In the genomic region with DNA sequence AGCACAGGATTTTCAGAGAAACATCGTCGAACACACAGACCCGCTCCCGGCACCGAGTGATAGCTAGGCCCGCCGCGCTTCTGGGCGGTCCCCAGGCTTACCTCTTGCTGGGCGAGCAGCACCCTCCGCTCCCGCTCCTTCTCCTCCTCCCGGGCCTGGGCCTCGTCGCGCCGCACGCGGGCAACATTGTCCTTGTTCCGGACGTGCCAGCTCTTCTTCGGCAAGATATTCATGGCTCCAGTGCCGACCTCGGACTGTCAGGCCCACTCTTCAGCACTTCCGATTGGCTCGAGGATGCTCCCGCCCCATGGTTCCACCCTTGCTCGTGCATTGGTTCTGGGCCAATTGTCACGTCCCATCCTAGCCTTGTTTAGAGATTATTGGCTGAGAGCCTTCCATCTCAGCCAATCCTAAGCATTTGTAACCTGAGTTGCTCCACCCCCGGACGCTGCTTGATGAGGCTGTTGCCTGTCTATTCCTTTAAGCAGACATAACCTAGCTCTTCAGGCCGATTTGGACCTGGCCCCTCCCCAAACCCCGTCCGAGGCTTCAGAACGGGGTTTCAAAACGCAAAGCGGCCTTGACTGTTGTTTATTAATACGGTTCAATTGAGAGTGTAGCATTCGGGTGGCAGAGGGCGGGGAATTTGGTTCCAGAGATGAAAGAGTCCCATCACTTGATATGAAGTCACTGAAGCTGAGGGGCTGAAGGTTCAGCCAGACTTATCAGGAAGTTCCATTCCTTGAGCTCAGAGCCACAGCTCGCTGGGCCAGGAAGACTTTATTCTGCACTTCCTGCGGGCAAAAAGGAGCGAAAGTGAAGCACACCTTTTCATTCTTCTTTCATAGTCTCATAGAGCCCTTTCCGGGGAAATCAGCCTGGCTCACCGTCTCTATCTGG, we compare ENCODE assay signal across 8 mouse cellular contexts. TPM values are rescaled to one million over a fixed set of nuclear protein-coding genes. Genes with fewer than 3 reads are reported as not detected.
DNase-seq lines count a peak whose midpoint lies in the region; ATAC-seq lines count a peak whose summit lies in the region.

A gene (minus strand): TSS at position 626 of the 900 bp plus-strand sequence.

- peak within 1 kb of the TSS; percentile 82 for H3K27ac ChIP-seq in hindbrain, embryonic 14.5 days

- WGBS in hindbrain, embryonic 14.5 days: 4% methylated on average over 45 of the region's 45 CpGs

- peak; percentile 99 for ATAC-seq in hindbrain, embryonic 14.5 days (ENCODE audit: low FRiP score)

- peaks cover 28% of the 10 kb centered on the region for H3K36me3 ChIP-seq in hindbrain, embryonic 14.5 days (replicated peaks; ENCODE audit: control insufficient read depth, insufficient read depth)

- peak within 1 kb of the TSS; percentile 61 for H3K4me3 ChIP-seq in hindbrain, embryonic 14.5 days (replicated peaks; ENCODE audit: low read length)

- no peaks in the 10 kb centered on the region for H3K27me3 ChIP-seq in hindbrain, embryonic 14.5 days (ENCODE audit: control insufficient read depth, insufficient read depth, low read length)

- H3K9ac ChIP-seq in hindbrain, embryonic 14.5 days: peak within 1 kb of the TSS; percentile 70

- DNase-seq in R1 (ENCODE audit: low read depth, low spot score): peak; percentile 99
- DNase-seq in cerebellum, postnatal 25 days: peak; percentile 95 to 96
- DNase-seq in frontal cortex, postnatal 25 days (ENCODE audit: low spot score in 2 of 2): peak; percentile 92 to 95
- peak; percentile 97 for DNase-seq in hindbrain, embryonic 14.5 days (ENCODE audit: low spot score)
- DNase-seq in layer of hippocampus, postnatal 36 days: peak; percentile 96 to 97
- DNase-seq in lung, postnatal 36 days: peak; percentile 99
- peak; percentile 99 for DNase-seq in retina, postnatal 1 day
- peak; percentile 89 to 96 for DNase-seq in urinary bladder, adult 18-20 months (ENCODE audit: low spot score in 2 of 2)

- no peaks in the 10 kb centered on the region for H3K9me3 ChIP-seq in hindbrain, embryonic 14.5 days (ENCODE audit: control insufficient read depth, low read length)

- peak within 1 kb of the TSS; percentile 69 for H3K4me2 ChIP-seq in hindbrain, embryonic 14.5 days (replicated peaks)

- H3K4me1 ChIP-seq in hindbrain, embryonic 14.5 days (replicated peaks; ENCODE audit: control insufficient read depth, insufficient read depth, low read length): peaks cover 15% of the 10 kb centered on the region

RNA-seq across cellular contexts. Expression of the gene that starts here (rescaled TPM):
- polyA plus RNA-seq in hindbrain, embryonic 14.5 days (2014; fragmentation: Nextera tagmentation; extraction: Ambion mirVana): 10.5 and 11.7 TPM in 2 replicates
- total RNA-seq in layer of hippocampus, postnatal 36 days (2021): 1 to 10 TPM; 5.2 to 6.2 TPM

Comparison
In these comparisons a context has a peak if more than half of its experiments do, and no peak if none do; other contexts are left out.
1. Peak in every context shown above with its lines: DNase-seq, ATAC-seq, H3K4me3 ChIP-seq and H3K27ac ChIP-seq.